ENCODE assay signal across 23 mouse cellular contexts in genomic region chr5:36298049-36298448, GRCm38 (mm10).
DNase-seq lines count a peak whose midpoint lies in the region; ATAC-seq lines count a peak whose summit lies in the region.
"Had no signal": no experiment of that assay in that cellular context is flagged by ENCODE, and none has a peak within 500 bp of the region (broad histone marks: within the 10 kb centered on the region; RNA-seq: fewer than 3 reads in every experiment).

No protein-coding gene starts in this region.

- intact Hi-C loops in left cerebral cortex, postnatal 25 days (cut with DNase I), result no loop called here

- H3K27me3 ChIP-seq in hindbrain, embryonic 10.5 days (ENCODE audit: insufficient read depth, poor library complexity, severe bottlenecking), result no peaks in the 10 kb centered on the region
- no peaks in the 10 kb centered on the region for H3K27me3 ChIP-seq in hindbrain, embryonic 14.5 days (ENCODE audit: control insufficient read depth, insufficient read depth, low read length)
- H3K27me3 ChIP-seq in liver, embryonic 15.5 days, result no peaks in the 10 kb centered on the region
- no peaks in the 10 kb centered on the region for H3K27me3 ChIP-seq in midbrain, embryonic 16.5 days (ENCODE audit: control insufficient read depth, insufficient read depth, low read depth, low read length)
- H3K27me3 ChIP-seq: forebrain, embryonic 15.5 days; heart, embryonic 15.5 days; midbrain, embryonic 15.5 days; neural tube, embryonic 15.5 days; Patski had no signal

- no peak overlapping the region for H3K4me3 ChIP-seq in hindbrain, embryonic 10.5 days
- H3K4me3 ChIP-seq in hindbrain, embryonic 14.5 days (replicated peaks; ENCODE audit: low read length), result no peak overlapping the region
- H3K4me3 ChIP-seq in liver, embryonic 15.5 days (replicated peaks), result no peak overlapping the region
- H3K4me3 ChIP-seq in midbrain, embryonic 16.5 days (ENCODE audit: low read depth, low read length), result no peak overlapping the region
- H3K4me3 ChIP-seq: embryonic facial prominence, embryonic 10.5 days; forebrain, embryonic 15.5 days; heart, embryonic 15.5 days; midbrain, embryonic 15.5 days; neural tube, embryonic 15.5 days had no signal

- peaks cover 29% of the 10 kb centered on the region for H3K4me1 ChIP-seq in hindbrain, embryonic 10.5 days (replicated peaks)
- H3K4me1 ChIP-seq in hindbrain, embryonic 14.5 days (replicated peaks; ENCODE audit: control insufficient read depth, insufficient read depth, low read length), result no peaks in the 10 kb centered on the region
- H3K4me1 ChIP-seq in liver, embryonic 15.5 days (replicated peaks), result 0 out of 2 replicates have a peak, but pooled peaks cover 4% of the 10 kb centered on the region
- no peaks in the 10 kb centered on the region for H3K4me1 ChIP-seq in midbrain, embryonic 16.5 days (ENCODE audit: control insufficient read depth, insufficient read depth, low read length)
- H3K4me1 ChIP-seq: forebrain, embryonic 15.5 days; midbrain, embryonic 15.5 days had no signal

- no peaks in the 10 kb centered on the region for H3K9me3 ChIP-seq in hindbrain, embryonic 10.5 days
- no peaks in the 10 kb centered on the region for H3K9me3 ChIP-seq in hindbrain, embryonic 14.5 days (ENCODE audit: control insufficient read depth, low read length)
- H3K9me3 ChIP-seq in liver, embryonic 15.5 days (replicated peaks), result no peaks in the 10 kb centered on the region
- no peaks in the 10 kb centered on the region for H3K9me3 ChIP-seq in midbrain, embryonic 16.5 days (replicated peaks; ENCODE audit: control insufficient read depth, low read length, poor library complexity, severe bottlenecking)
- H3K9me3 ChIP-seq: embryonic facial prominence, embryonic 10.5 days; forebrain, embryonic 15.5 days; G1E; heart, embryonic 15.5 days; midbrain, embryonic 15.5 days; neural tube, embryonic 15.5 days had no signal

- DNase-seq in hindbrain, embryonic 10.5 days (ENCODE audit: low spot score), result no peak
- DNase-seq in hindbrain, embryonic 14.5 days (ENCODE audit: low spot score), result no peak
- peak; percentile 74 for DNase-seq in lung, postnatal 10 days
- no peak for DNase-seq in lung, postnatal 14 days
- DNase-seq in left cerebral cortex, postnatal 25 days (ENCODE audit: low spot score in 2 of 2), result no peak
- DNase-seq: adrenal gland, postnatal 36 days; B cell, adult 2 months; cerebellum, adult 9-10 months; gastrocnemius, postnatal 10 days; kidney, adult 11 months; right cerebral cortex, adult 18-20 months; right cerebral cortex, postnatal 4 days; thymus, postnatal 14 days had no signal

- WGBS in hindbrain, embryonic 10.5 days, result 81% methylated on average over 4 of the region's 4 CpGs
- WGBS in hindbrain, embryonic 14.5 days, result 83% methylated on average over 4 of the region's 4 CpGs
- 51% methylated on average over 4 of the region's 4 CpGs for WGBS in liver, embryonic 15.5 days (ENCODE audit: insufficient replicate concordance)
- WGBS in midbrain, embryonic 16.5 days, result 86% methylated on average over 4 of the region's 4 CpGs

- H3K9ac ChIP-seq in hindbrain, embryonic 14.5 days, result no peak overlapping the region
- H3K9ac ChIP-seq in liver, embryonic 15.5 days, result no peak overlapping the region
- H3K9ac ChIP-seq in midbrain, embryonic 16.5 days (ENCODE audit: low read depth, low read length), result no peak overlapping the region
- H3K9ac ChIP-seq: forebrain, embryonic 15.5 days; heart, embryonic 15.5 days; liver, embryonic 14.5 days; midbrain, embryonic 15.5 days; neural tube, embryonic 15.5 days had no signal

- H3K27ac ChIP-seq in hindbrain, embryonic 10.5 days, result peak overlapping the region; percentile 6; the same call in 1 of the 2 replicates
- no peak overlapping the region for H3K27ac ChIP-seq in hindbrain, embryonic 14.5 days
- no peak overlapping the region for H3K27ac ChIP-seq in liver, embryonic 15.5 days (replicated peaks)
- H3K27ac ChIP-seq in midbrain, embryonic 16.5 days (ENCODE audit: low read length), result no peak overlapping the region
- H3K27ac ChIP-seq: embryonic facial prominence, embryonic 10.5 days; forebrain, embryonic 15.5 days; heart, embryonic 15.5 days; liver, embryonic 14.5 days; midbrain, embryonic 15.5 days; neural tube, embryonic 15.5 days had no signal

- no peaks in the 10 kb centered on the region for H3K36me3 ChIP-seq in hindbrain, embryonic 10.5 days
- H3K36me3 ChIP-seq in hindbrain, embryonic 14.5 days (replicated peaks; ENCODE audit: control insufficient read depth, insufficient read depth), result no peaks in the 10 kb centered on the region
- no peaks in the 10 kb centered on the region for H3K36me3 ChIP-seq in liver, embryonic 15.5 days (replicated peaks)
- H3K36me3 ChIP-seq in midbrain, embryonic 16.5 days (ENCODE audit: control insufficient read depth, insufficient read depth, low read length), result no peaks in the 10 kb centered on the region
- H3K36me3 ChIP-seq: embryonic facial prominence, embryonic 10.5 days; forebrain, embryonic 15.5 days; G1E; heart, embryonic 15.5 days; midbrain, embryonic 15.5 days; neural tube, embryonic 15.5 days had no signal

- no peak overlapping the region for H3K4me2 ChIP-seq in hindbrain, embryonic 14.5 days (replicated peaks)
- H3K4me2 ChIP-seq in liver, embryonic 15.5 days, result no peak overlapping the region
- H3K4me2 ChIP-seq in midbrain, embryonic 16.5 days (ENCODE audit: low read length), result no peak overlapping the region
- H3K4me2 ChIP-seq: forebrain, embryonic 15.5 days; heart, embryonic 15.5 days; midbrain, embryonic 15.5 days; neural tube, embryonic 15.5 days had no signal

- no peak for ATAC-seq in hindbrain, embryonic 14.5 days (ENCODE audit: low FRiP score)
- ATAC-seq in liver, embryonic 15.5 days (ENCODE audit: insufficient read depth), result peak; percentile 63
- no peak for ATAC-seq in midbrain, embryonic 16.5 days
- ATAC-seq: forebrain, embryonic 15.5 days; midbrain, embryonic 15.5 days; Patski had no signal
